Mouse (Mus musculus) embryonic facial prominence, embryonic 13.5 days (tissue): ENCODE data around the gene Gabrg3. TPM values are rescaled to one million over a fixed set of nuclear protein-coding genes. Genes with fewer than 3 reads are reported as not detected.
"Not testable (repeated sequence)": the region's sequence is repeated elsewhere in the genome, so short reads cannot be mapped to it uniquely, and the experiment has no call there.

Experiments
- ATAC-seq: fragments of 200-750 bp; cut with Nextera tagmentation; 2 replicates; pipeline ENCODE4 v1.8.0; 2017; ENCODE audit warnings: low read depth; ENCODE audit not compliant: insufficient number of reproducible peaks, insufficient read depth, low FRiP score, low TSS enrichment
- H3K27ac ChIP-seq: fragments of 300-500 bp; sonication (generic); 2 replicates; pipeline ENCODE4 v1.5.1; 2015; ENCODE audit warnings: moderate library complexity, mild to moderate bottlenecking, inconsistent platforms
- H3K27me3 ChIP-seq: fragments of 300-500 bp; sonication (generic); 2 replicates; pipeline ENCODE4 v1.6.1; 2015; ENCODE audit warnings: mild to moderate bottlenecking, inconsistent platforms
- H3K36me3 ChIP-seq: fragments of 300-500 bp; sonication (generic); 2 replicates; pipeline ENCODE4 v1.6.1; 2015; ENCODE audit warnings: mild to moderate bottlenecking, inconsistent platforms
- H3K4me1 ChIP-seq: fragments of 300-500 bp; sonication (generic); 2 replicates; pipeline ENCODE4 v1.6.1; 2015; ENCODE audit warnings: inconsistent platforms
- H3K4me2 ChIP-seq: fragments of 300-500 bp; sonication (generic); 2 replicates; pipeline ENCODE4 v1.6.1; 2015; ENCODE audit warnings: moderate library complexity, mild to moderate bottlenecking, inconsistent platforms
- H3K4me3 ChIP-seq: fragments of 300-500 bp; sonication (generic); 2 replicates; pipeline ENCODE4 v1.5.1; 2015; ENCODE audit warnings: mild to moderate bottlenecking, inconsistent platforms
- H3K9ac ChIP-seq: fragments of 300-500 bp; sonication (generic); 2 replicates; pipeline ENCODE4 v1.6.1; 2015; ENCODE audit warnings: mild to moderate bottlenecking, inconsistent platforms
- H3K9me3 ChIP-seq: fragments of 300-500 bp; sonication (generic); 2 replicates; pipeline ENCODE4 v1.6.1; 2016; ENCODE audit warnings: inconsistent platforms
- WGBS: fragments of 180-500 bp; shearing (Covaris S2); methylation state at CpG from one replicate; pipeline ENCODE4 v1.1.7; 2015; ENCODE audit warnings: mixed read lengths; 5-methylcytosine and 5-hydroxymethylcytosine counted together
- polyA plus RNA-seq: library from polyadenylated mRNA; unstranded; fragments of >200 nt; fragmentation: Nextera tagmentation; extraction: Ambion mirVana; gene quantifications from 2 replicates; pipeline ENCODE4 v1.2.1, GENCODE M21; 2015

Gene Gabrg3
- polyA plus RNA-seq, 1 experiment from 2014 or later, result 1.5 TPM

- H3K4me1 ChIP-seq, H3K9me3 ChIP-seq, H3K27me3 ChIP-seq, H3K9ac ChIP-seq, H3K36me3 ChIP-seq, ATAC-seq, H3K4me3 ChIP-seq, H3K27ac ChIP-seq, H3K4me2 ChIP-seq: not testable (repeated sequence)
- 65% methylated on average over 2 of the region's 2 CpGs for WGBS
Observed at GRCm38 (mm10) chr7:57175891-57176545, 211.0 kb downstream of the Gabrg3 start.

- Histone ChIP-seq H3K9ac (no peak overlapping the region), H3K27ac (no peak overlapping the region), H3K4me2 (no peak overlapping the region), H3K36me3 (no peaks in the 10 kb centered on the region), H3K27me3 (no peaks in the 10 kb centered on the region), H3K4me3 (no peak overlapping the region), H3K9me3 (no peaks in the 10 kb centered on the region), H3K4me1 (no peaks in the 10 kb centered on the region)
- 58% methylated on average over 3 of the region's 3 CpGs for whole genome bisulfite sequencing
- no peak for ATAC-seq
Observed at GRCm38 (mm10) chr7:57166931-57167330, 220.1 kb downstream of the Gabrg3 start.

- no peaks in the 10 kb centered on the region for H3K4me1 ChIP-seq
- WGBS, result 76% methylated on average over 3 of the region's 3 CpGs
- no peaks in the 10 kb centered on the region for H3K27me3 ChIP-seq
- H3K4me2 ChIP-seq, result no peak overlapping the region
- H3K9ac ChIP-seq, result no peak overlapping the region
- no peaks in the 10 kb centered on the region for H3K9me3 ChIP-seq
- no peaks in the 10 kb centered on the region for H3K36me3 ChIP-seq
- no peak overlapping the region for H3K4me3 ChIP-seq
- no peak for ATAC-seq
- no peak overlapping the region for H3K27ac ChIP-seq
Observed at GRCm38 (mm10) chr7:57158211-57158610, 228.8 kb downstream of the Gabrg3 start.

DNA sequence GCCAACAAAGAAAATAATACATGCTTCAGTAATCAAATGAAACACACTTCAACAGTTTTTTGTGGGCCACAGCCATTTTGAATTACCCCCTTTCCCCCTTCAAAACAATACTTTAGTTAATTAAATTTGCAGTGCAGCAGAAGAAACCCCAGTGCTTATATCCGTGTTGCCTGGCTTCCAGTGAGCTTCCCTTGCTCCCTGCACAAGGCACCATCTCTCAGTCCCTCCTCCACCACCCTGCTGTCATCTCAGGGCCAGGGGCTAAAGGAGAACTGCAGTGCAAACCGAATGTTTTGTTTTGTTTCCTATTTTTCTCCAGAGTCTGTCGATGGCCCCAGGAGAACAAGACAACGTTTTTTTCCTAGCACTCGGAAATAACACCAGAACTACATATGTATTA is 233.2 kb downstream of the Gabrg3 start:
- ATAC-seq, result no peak
- Histone ChIP-seq H3K27ac (no peak overlapping the region), H3K9me3 (no peaks in the 10 kb centered on the region), H3K4me3 (no peak overlapping the region), H3K9ac (no peak overlapping the region), H3K36me3 (no peaks in the 10 kb centered on the region), H3K4me1 (no peaks in the 10 kb centered on the region), H3K4me2 (no peak overlapping the region), H3K27me3 (no peaks in the 10 kb centered on the region)
- 30% methylated on average over 5 of the region's 5 CpGs for WGBS

- no peak for ATAC-seq
- WGBS, result 66% methylated on average over 5 of the region's 5 CpGs
- H3K9ac ChIP-seq, result no peak overlapping the region
- H3K36me3 ChIP-seq, result no peaks in the 10 kb centered on the region
- H3K4me3 ChIP-seq, result no peak overlapping the region
- no peak overlapping the region for H3K27ac ChIP-seq
- no peak overlapping the region for H3K4me2 ChIP-seq
- no peaks in the 10 kb centered on the region for H3K9me3 ChIP-seq
- H3K27me3 ChIP-seq, result no peaks in the 10 kb centered on the region
- H3K4me1 ChIP-seq, result no peaks in the 10 kb centered on the region
Observed at GRCm38 (mm10) chr7:57150768-57151167, 236.2 kb downstream of the Gabrg3 start.

- Histone ChIP-seq H3K9ac (no peak overlapping the region), H3K27me3 (no peaks in the 10 kb centered on the region), H3K4me3 (no peak overlapping the region), H3K27ac (no peak overlapping the region), H3K9me3 (peaks cover 3% of the 10 kb centered on the region; the same call in 1 of the 2 replicates), H3K4me2 (no peak overlapping the region), H3K36me3 (no peaks in the 10 kb centered on the region), H3K4me1 (no peaks in the 10 kb centered on the region)
- no peak for ATAC-seq
- 67% methylated on average over 4 of the region's 4 CpGs for WGBS
Observed at GRCm38 (mm10) chr7:57138072-57138704, 248.8 kb downstream of the Gabrg3 start.

- WGBS, result 70% methylated on average over 4 of the region's 4 CpGs
Observed at GRCm38 (mm10) chr7:57133009-57133408, 254.0 kb downstream of the Gabrg3 start.

GRCm38 (mm10) chr7:57132471-57132870 is 254.5 kb downstream of the Gabrg3 start:
- Histone ChIP-seq H3K36me3 (no peaks in the 10 kb centered on the region), H3K4me1 (no peaks in the 10 kb centered on the region), H3K27ac (no peak overlapping the region), H3K9ac (no peak overlapping the region), H3K4me2 (no peak overlapping the region), H3K9me3 (no peaks in the 10 kb centered on the region), H3K27me3 (no peaks in the 10 kb centered on the region), H3K4me3 (no peak overlapping the region)
- 82% methylated on average over 2 of the region's 2 CpGs for WGBS
- no peak for ATAC-seq

More at GRCm38 (mm10) chr7:57133009-57133408, 254.0 kb downstream of the Gabrg3 start:
- no peak overlapping the region for H3K4me3 ChIP-seq
- H3K4me1 ChIP-seq, result no peaks in the 10 kb centered on the region
- H3K9me3 ChIP-seq, result no peaks in the 10 kb centered on the region
- no peak for ATAC-seq
- no peak overlapping the region for H3K9ac ChIP-seq
- H3K4me2 ChIP-seq, result no peak overlapping the region
- no peak overlapping the region for H3K27ac ChIP-seq
- H3K36me3 ChIP-seq, result no peaks in the 10 kb centered on the region
- H3K27me3 ChIP-seq, result no peaks in the 10 kb centered on the region

DNA sequence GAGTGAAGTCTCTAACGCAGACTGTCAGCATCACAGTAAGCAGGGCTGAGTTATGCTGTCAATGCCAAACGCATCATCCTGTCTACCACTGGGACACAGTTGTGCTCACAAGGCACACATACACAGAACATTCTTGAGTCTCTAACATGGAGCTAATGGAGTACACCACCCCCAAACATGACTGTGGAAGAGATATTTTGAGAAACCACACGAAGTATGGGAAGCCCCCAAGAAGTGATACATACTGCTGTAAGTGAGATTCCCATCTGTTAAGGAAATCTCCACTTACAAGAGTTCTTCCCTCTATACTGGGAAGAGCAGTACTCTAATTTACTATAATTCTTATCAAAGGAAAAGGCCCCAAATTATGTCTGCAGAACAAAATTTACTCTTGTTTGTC is 286.9 kb downstream of the Gabrg3 start:
- Histone ChIP-seq H3K4me2 (no peak overlapping the region), H3K36me3 (no peaks in the 10 kb centered on the region), H3K27me3 (no peaks in the 10 kb centered on the region), H3K27ac (no peak overlapping the region), H3K4me1 (no peaks in the 10 kb centered on the region), H3K9ac (no peak overlapping the region), H3K9me3 (no peaks in the 10 kb centered on the region), H3K4me3 (no peak overlapping the region)
- ATAC-seq, result no peak
- 72% methylated on average over 3 of the region's 3 CpGs for WGBS

DNA sequence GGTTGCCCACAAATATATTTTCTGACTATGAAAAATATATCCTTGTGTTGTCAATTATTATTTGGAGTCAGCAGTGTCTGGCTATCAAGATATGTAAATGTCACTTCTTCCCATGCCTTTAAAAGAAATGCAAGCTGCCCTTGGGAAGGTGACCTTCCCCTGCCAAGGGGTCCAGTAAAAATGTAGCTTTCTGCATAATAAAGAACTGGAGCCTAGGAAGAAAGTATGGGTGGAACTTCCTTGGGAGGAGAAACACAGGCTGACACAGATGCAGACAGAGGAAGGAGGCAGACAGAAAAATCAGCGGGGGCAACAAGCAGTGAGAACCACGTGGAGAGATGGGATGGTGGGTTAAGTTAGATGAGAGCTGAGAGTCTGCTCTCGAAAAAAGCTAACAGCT is 304.9 kb downstream of the Gabrg3 start:
- no peaks in the 10 kb centered on the region for H3K9me3 ChIP-seq
- no peak overlapping the region for H3K4me2 ChIP-seq
- H3K27ac ChIP-seq, result no peak overlapping the region
- WGBS, result 62% methylated on average over 3 of the region's 3 CpGs
- no peak overlapping the region for H3K9ac ChIP-seq
- no peaks in the 10 kb centered on the region for H3K36me3 ChIP-seq
- no peaks in the 10 kb centered on the region for H3K27me3 ChIP-seq
- no peak for ATAC-seq
- no peak overlapping the region for H3K4me3 ChIP-seq
- H3K4me1 ChIP-seq, result no peaks in the 10 kb centered on the region

GRCm38 (mm10) chr7:57071435-57072160 is 315.4 kb downstream of the Gabrg3 start:
- peak; percentile 56; the same call in 1 of the 2 replicates for ATAC-seq
- Histone ChIP-seq H3K9me3 (no peaks in the 10 kb centered on the region), H3K4me2 (no peak overlapping the region), H3K36me3 (no peaks in the 10 kb centered on the region), H3K9ac (no peak overlapping the region), H3K27me3 (no peaks in the 10 kb centered on the region), H3K4me3 (no peak overlapping the region), H3K4me1 (no peaks in the 10 kb centered on the region), H3K27ac (no peak overlapping the region)
- 79% methylated on average over 2 of the region's 2 CpGs for WGBS

- H3K9ac ChIP-seq, result no peak overlapping the region
- H3K9me3 ChIP-seq, result no peaks in the 10 kb centered on the region
- no peaks in the 10 kb centered on the region for H3K27me3 ChIP-seq
- no peaks in the 10 kb centered on the region for H3K36me3 ChIP-seq
- H3K4me3 ChIP-seq, result no peak overlapping the region
- no peak overlapping the region for H3K27ac ChIP-seq
- 79% methylated on average over 3 of the region's 3 CpGs for WGBS
- H3K4me1 ChIP-seq, result no peaks in the 10 kb centered on the region
- H3K4me2 ChIP-seq, result no peak overlapping the region
- no peak for ATAC-seq
Observed at GRCm38 (mm10) chr7:57065398-57065797, 321.6 kb downstream of the Gabrg3 start.
